Mouse (Mus musculus) brown adipose tissue, adult 24 weeks (tissue): ENCODE measurements around the gene Slc44a3. TPM values are rescaled to one million over a fixed set of nuclear protein-coding genes. Genes with fewer than 3 reads are reported as not detected.
"Not testable (repeated sequence)": the region's sequence is repeated elsewhere in the genome, so short reads cannot be mapped to it uniquely, and the experiment has no call there.

Source experiments
- H3K27ac ChIP-seq: fragments of 200-500 bp; replicated peaks from 2 replicates; pipeline ENCODE4 v1.5.1; 2012; ENCODE audit warnings: low read depth, mild to moderate bottlenecking, low read length
- H3K4me1 ChIP-seq: fragments of 200-500 bp; 2 replicates; pipeline ENCODE4 v1.6.1; 2012; ENCODE audit warnings: low read length, mixed read lengths; ENCODE audit not compliant: control insufficient read depth, insufficient read depth, insufficient read length
- H3K4me3 ChIP-seq: fragments of 200-500 bp; 2 replicates; pipeline ENCODE4 v1.5.1; 2012; ENCODE audit warnings: low read depth, mild to moderate bottlenecking, low read length, moderate library complexity; ENCODE audit not compliant: insufficient read depth
- polyA plus RNA-seq: library from polyadenylated mRNA; stranded (reverse); fragments of >200 nt; gene quantifications from 2 replicates; pipeline ENCODE4 v1.2.4, GENCODE M21; 2012; ENCODE audit not compliant: missing spikeins, insufficient read depth, insufficient read length

Slc44a3 gene
- polyA plus RNA-seq, 1 experiment, result 28.5 TPM

- H3K27ac ChIP-seq, result no peak overlapping the region
- no peak overlapping the region for H3K4me3 ChIP-seq
- no peaks in the 10 kb centered on the region; the same call in 1 of the 2 replicates for H3K4me1 ChIP-seq
Measured at GRCm38 (mm10) chr3:121566901-121567300, 34.7 kb upstream of the Slc44a3 start.

GRCm38 (mm10) chr3:121561803-121562202 lies 29.6 kb upstream of the Slc44a3 start:
- Histone ChIP-seq H3K4me3 (no peak overlapping the region), H3K4me1 (peaks cover 6% of the 10 kb centered on the region; the same call in 1 of the 2 replicates), H3K27ac (no peak overlapping the region)

- no peak overlapping the region for H3K27ac ChIP-seq
- H3K4me1 ChIP-seq, result 0 out of 2 replicates have a peak, but pooled peaks cover 6% of the 10 kb centered on the region
- no peak overlapping the region for H3K4me3 ChIP-seq
Measured at GRCm38 (mm10) chr3:121560115-121560865, 28.1 kb upstream of the Slc44a3 start.

GRCm38 (mm10) chr3:121559406-121560114 lies 27.4 kb upstream of the Slc44a3 start:
- Histone ChIP-seq H3K27ac (no peak overlapping the region), H3K4me3 (no peak overlapping the region), H3K4me1 (0 out of 2 replicates have a peak, but pooled peaks cover 6% of the 10 kb centered on the region)

GRCm38 (mm10) chr3:121558861-121559260 lies 26.7 kb upstream of the Slc44a3 start:
- H3K4me3 ChIP-seq, result no peak overlapping the region
- H3K27ac ChIP-seq, result no peak overlapping the region
- H3K4me1 ChIP-seq, result 0 out of 2 replicates have a peak, but pooled peaks cover 6% of the 10 kb centered on the region

- Histone ChIP-seq H3K4me1 (0 out of 2 replicates have a peak, but pooled peaks cover 6% of the 10 kb centered on the region), H3K27ac (no peak overlapping the region), H3K4me3 (no peak overlapping the region)
Measured at GRCm38 (mm10) chr3:121556304-121556703, 24.1 kb upstream of the Slc44a3 start.

GRCm38 (mm10) chr3:121553294-121553693 lies 21.1 kb upstream of the Slc44a3 start:
- no peak overlapping the region for H3K4me3 ChIP-seq
- H3K4me1 ChIP-seq, result 0 out of 2 replicates have a peak, but pooled peaks cover 2% of the 10 kb centered on the region
- no peak overlapping the region for H3K27ac ChIP-seq

- 0 out of 2 replicates have a peak, but pooled peaks cover 2% of the 10 kb centered on the region for H3K4me1 ChIP-seq
- H3K4me3 ChIP-seq, result no peak overlapping the region
- H3K27ac ChIP-seq, result no peak overlapping the region
Measured at GRCm38 (mm10) chr3:121552723-121553122, 20.5 kb upstream of the Slc44a3 start.

GRCm38 (mm10) chr3:121550370-121550769 lies 18.2 kb upstream of the Slc44a3 start:
- Histone ChIP-seq H3K27ac (no peak overlapping the region), H3K4me3 (no peak overlapping the region), H3K4me1 (peaks cover 7% of the 10 kb centered on the region)

GRCm38 (mm10) chr3:121547851-121548624 lies 15.8 kb upstream of the Slc44a3 start:
- Histone ChIP-seq H3K4me1 (peaks cover 11% of the 10 kb centered on the region), H3K27ac (peak overlapping the region; percentile 35), H3K4me3 (peak overlapping the region; percentile 24)

GRCm38 (mm10) chr3:121540621-121541020 lies 8.4 kb upstream of the Slc44a3 start:
- Histone ChIP-seq H3K4me3 (no peak overlapping the region), H3K4me1 (peaks cover 9% of the 10 kb centered on the region; the same call in 1 of the 2 replicates), H3K27ac (peak overlapping the region; percentile 33; the same call in 1 of the 2 replicates)

GRCm38 (mm10) chr3:121539871-121540431 lies 7.7 kb upstream of the Slc44a3 start:
- H3K4me1 ChIP-seq, result peaks cover 3% of the 10 kb centered on the region; the same call in 1 of the 2 replicates
- H3K27ac ChIP-seq, result peak overlapping the region; percentile 33; the same call in 1 of the 2 replicates
- H3K4me3 ChIP-seq, result no peak overlapping the region

- H3K4me1 ChIP-seq, H3K27ac ChIP-seq, H3K4me3 ChIP-seq: not testable (repeated sequence)
Measured at GRCm38 (mm10) chr3:121538847-121539246, 6.6 kb upstream of the Slc44a3 start.

- no peak overlapping the region for H3K27ac ChIP-seq
- H3K4me3 ChIP-seq, result no peak overlapping the region
Measured at GRCm38 (mm10) chr3:121537996-121538395, 5.8 kb upstream of the Slc44a3 start.

More at GRCm38 (mm10) chr3:121537996-121538395, 5.8 kb upstream of the Slc44a3 start:
- H3K4me1 ChIP-seq, result peaks cover 3% of the 10 kb centered on the region; the same call in 1 of the 2 replicates
